Mouse (Mus musculus): ENCODE measurements around the gene Mybpc1.

- TF ChIP-seq CTCF (IDR thresholded peaks at IDR 0.05; ENCODE audit: borderline replicate concordance, extremely low read depth, insufficient read depth, insufficient read length) (no peak), POLR2A (IDR thresholded peaks at IDR 0.05; ENCODE audit: borderline replicate concordance, extremely low read depth, insufficient read depth, insufficient read length, poor library complexity, severe bottlenecking) (no peak)
Observed at GRCm38 (mm10) chr10:88523212-88523611, 81.7 kb downstream of the Mybpc1 start.
